Mouse (Mus musculus) heart, postnatal 36 days (tissue): ENCODE measurements around the gene 1700109H08Rik. TPM values are rescaled to one million over a fixed set of nuclear protein-coding genes. Genes with fewer than 3 reads are reported as not detected.
"Not testable (repeated sequence)": the region's sequence is repeated elsewhere in the genome, so short reads cannot be mapped to it uniquely, and the experiment has no call there.

Experiments used
- DNase-seq, 2 experiments: peaks; one replicate each; pipeline ENCODE4 v3.0.0; 2021 to 2022
- intact Hi-C: fragments of 180-260 bp; cut with DNase I; formaldehyde crosslinking; loops from one replicate; pipeline ENCODE4 v1.15.1; 2025
- total RNA-seq, 2 experiments: library from RNA; stranded (reverse); gene quantifications; 2 replicates each; pipeline ENCODE4 v1.2.3; 2021

The 1700109H08Rik gene
- 1 to 10 TPM; 1.6 to 1.7 TPM for total RNA-seq

- no peak for DNase-seq
- intact Hi-C loops, result no loop called here
These were observed at the start of gene 1700109H08Rik for GRCm38 (mm10) chr5:3571266-3571665. Gene 1700109H08Rik, plus strand, starts transcription at chr5:3571566.

GRCm38 (mm10) chr5:3521741-3522140, 49.6 kb upstream of the 1700109H08Rik start:
- intact Hi-C loops, result no loop called here
- no peak for DNase-seq

GRCm38 (mm10) chr5:3522826-3523225, 48.5 kb upstream of the 1700109H08Rik start:
- no peak for DNase-seq
- intact Hi-C loops, result no loop called here

GRCm38 (mm10) chr5:3527041-3527691, 44.2 kb upstream of the 1700109H08Rik start:
- intact Hi-C loops, result no loop called here
- no peak for DNase-seq

- DNase-seq, result no peak
- intact Hi-C loops, result no loop called here
These were observed 41.7 kb upstream of the 1700109H08Rik start for GRCm38 (mm10) chr5:3529585-3530189.

- intact Hi-C loops, DNase-seq: not testable (repeated sequence)
These were observed 39.3 kb upstream of the 1700109H08Rik start for GRCm38 (mm10) chr5:3532048-3532447.

- no peak for DNase-seq
- intact Hi-C loops, result no loop called here
These were observed 34.7 kb upstream of the 1700109H08Rik start for GRCm38 (mm10) chr5:3536592-3537212.

- intact Hi-C loops, result no loop called here
- no peak for DNase-seq
These were observed 32.6 kb upstream of the 1700109H08Rik start for GRCm38 (mm10) chr5:3538505-3539472.

- intact Hi-C loops, result no loop called here
- no peak for DNase-seq
These were observed 29.5 kb upstream of the 1700109H08Rik start for GRCm38 (mm10) chr5:3541871-3542270.

GRCm38 (mm10) chr5:3543629-3544479, 27.5 kb upstream of the 1700109H08Rik start, which contains the start of gene Fam133b:
Gene Fam133b, plus strand, starts transcription at chr5:3543833.
- DNase-seq, result peak; percentile 98 to 99
- intact Hi-C loops, result loop anchor here (2.0 kb wide), 1 partner anchor 53 kb away; the partner anchor contains the start of genes Pex1 and Rbm48

- DNase-seq, result no peak
- intact Hi-C loops, result loop anchor here (2.0 kb wide), 1 partner anchor 52 kb away; the partner anchor contains the start of genes Pex1 and Rbm48
These were observed 26.9 kb upstream of the 1700109H08Rik start for GRCm38 (mm10) chr5:3544480-3544769.

GRCm38 (mm10) chr5:3546226-3546625, 25.1 kb upstream of the 1700109H08Rik start:
- intact Hi-C loops, result no loop called here
- DNase-seq, result no peak

- intact Hi-C loops, result no loop called here
- DNase-seq, result no peak
These were observed 19.9 kb upstream of the 1700109H08Rik start for GRCm38 (mm10) chr5:3551481-3551880.

GRCm38 (mm10) chr5:3554198-3554597, 17.2 kb upstream of the 1700109H08Rik start:
- no peak for DNase-seq

GRCm38 (mm10) chr5:3574825-3575224, 3.5 kb downstream of the 1700109H08Rik start:
- intact Hi-C loops, result no loop called here
- DNase-seq, result no peak

More at GRCm38 (mm10) chr5:3554198-3554597, 17.2 kb upstream of the 1700109H08Rik start:
- intact Hi-C loops, result no loop called here

- DNase-seq, result no peak
These were observed 6.6 kb downstream of the 1700109H08Rik start for GRCm38 (mm10) chr5:3577939-3578338.

GRCm38 (mm10) chr5:3579066-3579465, 7.7 kb downstream of the 1700109H08Rik start:
- intact Hi-C loops, result no loop called here
- no peak for DNase-seq

More at GRCm38 (mm10) chr5:3577939-3578338, 6.6 kb downstream of the 1700109H08Rik start:
- intact Hi-C loops, result no loop called here

GRCm38 (mm10) chr5:3595693-3596398, 24.5 kb downstream of the 1700109H08Rik start, which contains the start of gene Pex1:
Gene Pex1, plus strand, starts transcription at chr5:3596066.
- peak; percentile 91 for DNase-seq
- intact Hi-C loops, result loop anchor here (2.0 kb wide), 2 partner anchors 51 kb away; no protein-coding TSS in a partner anchor

- peak; percentile 77 to 78 for DNase-seq
- intact Hi-C loops, result loop anchor here (2.0 kb wide), 2 partner anchors 50 to 52 kb away; no protein-coding TSS in a partner anchor
These were observed 25.0 kb downstream of the 1700109H08Rik start, which contains the start of gene Rbm48 for GRCm38 (mm10) chr5:3596399-3596766. Gene Rbm48, minus strand, starts transcription at chr5:3596585.
